Mouse (Mus musculus) hindbrain, embryonic 15.5 days (tissue): ENCODE results near the gene Gpr18. TPM values are rescaled to one million over a fixed set of nuclear protein-coding genes. Genes with fewer than 3 reads are reported as not detected.

Experiments
- ATAC-seq: fragments of 200-750 bp; cut with Nextera tagmentation; 2 replicates; pipeline ENCODE4 v1.8.0; 2017; ENCODE audit warnings: low read depth, moderate number of reproducible peaks, moderate TSS enrichment; ENCODE audit not compliant: low FRiP score
- H3K27ac ChIP-seq: fragments of 300-500 bp; sonication (generic); replicated peaks from 2 replicates; pipeline ENCODE4 v1.5.1; 2015; ENCODE audit warnings: mild to moderate bottlenecking, inconsistent platforms
- H3K27me3 ChIP-seq: fragments of 300-500 bp; sonication (generic); 2 replicates; pipeline ENCODE4 v1.6.1; 2015; ENCODE audit warnings: control low read depth, inconsistent platforms
- H3K36me3 ChIP-seq: fragments of 300-500 bp; sonication (generic); 2 replicates; pipeline ENCODE4 v1.6.1; 2015; ENCODE audit warnings: control low read depth, inconsistent platforms
- H3K4me1 ChIP-seq: fragments of 300-500 bp; sonication (generic); replicated peaks from 2 replicates; pipeline ENCODE4 v1.6.1; 2015; ENCODE audit warnings: control low read depth, inconsistent platforms
- H3K4me2 ChIP-seq: fragments of 300-500 bp; sonication (generic); 2 replicates; pipeline ENCODE4 v1.6.1; 2015; ENCODE audit warnings: moderate library complexity, mild to moderate bottlenecking, inconsistent platforms
- H3K4me3 ChIP-seq: fragments of 300-500 bp; sonication (generic); 2 replicates; pipeline ENCODE4 v1.5.1; 2015; ENCODE audit warnings: mild to moderate bottlenecking, inconsistent platforms
- H3K9ac ChIP-seq: fragments of 300-500 bp; sonication (generic); 2 replicates; pipeline ENCODE4 v1.6.1; 2015; ENCODE audit warnings: inconsistent platforms
- H3K9me3 ChIP-seq: fragments of 300-500 bp; sonication (generic); 2 replicates; pipeline ENCODE4 v1.6.1; 2016; ENCODE audit warnings: control low read depth, inconsistent platforms
- WGBS: fragments of 180-500 bp; shearing (Covaris S2); methylation state at CpG from one replicate; pipeline ENCODE4 v1.1.7; 2015; 5-methylcytosine and 5-hydroxymethylcytosine counted together
- polyA plus RNA-seq: library from polyadenylated mRNA; unstranded; fragments of >200 nt; fragmentation: Nextera tagmentation; extraction: Ambion mirVana; gene quantifications from 2 replicates; pipeline ENCODE4 v1.2.1, GENCODE M21; 2015

Gpr18 gene
- polyA plus RNA-seq, 1 experiment from 2014 or later = 0.19 TPM

DNA sequence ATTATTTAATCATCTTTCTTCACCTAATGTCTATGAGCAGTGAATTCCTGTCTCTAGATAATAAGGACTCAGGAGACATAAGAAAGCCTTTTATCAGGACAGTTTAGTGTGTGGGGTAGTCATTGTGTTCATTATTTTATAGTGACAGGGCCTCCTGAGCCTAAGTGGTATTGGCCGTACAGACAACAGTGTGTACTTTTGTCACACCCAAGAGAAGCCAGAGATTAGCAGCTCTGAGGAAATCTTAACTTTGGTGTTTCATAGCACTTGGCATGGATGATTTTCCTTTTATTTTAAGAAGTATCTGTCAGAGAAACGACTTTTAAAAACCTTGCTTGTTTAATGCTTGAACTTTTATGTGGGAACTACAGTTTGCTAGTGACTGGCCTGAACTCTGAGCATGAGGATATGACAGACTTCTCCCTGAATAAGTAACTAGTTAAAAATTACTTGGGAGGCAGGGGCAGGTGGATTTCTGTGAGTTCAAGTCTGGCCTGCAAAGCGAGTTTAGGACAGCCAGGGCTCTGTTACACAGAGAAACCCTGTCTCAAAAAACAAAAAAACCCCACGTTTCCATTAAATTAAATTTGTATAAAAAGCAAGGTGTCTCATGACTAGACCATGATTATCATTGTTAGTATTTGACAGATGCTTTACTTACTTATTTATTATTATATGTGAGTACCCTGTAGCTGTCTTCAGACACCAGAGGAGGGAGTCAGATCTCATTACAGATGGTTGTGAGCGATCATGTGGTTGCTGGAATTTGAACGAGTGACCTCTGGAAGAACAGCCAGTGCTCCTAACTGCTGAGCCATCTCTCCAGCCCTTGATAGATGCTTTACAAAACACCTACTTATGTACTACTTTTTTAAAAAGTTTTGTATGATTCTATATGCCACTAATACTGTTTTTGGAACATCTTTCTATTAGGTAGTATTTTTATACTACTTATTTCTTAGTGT lies 19.2 kb downstream of the Gpr18 start:
- Histone ChIP-seq H3K4me1 (no peaks in the 10 kb centered on the region), H3K9ac (no peak overlapping the region)

DNA sequence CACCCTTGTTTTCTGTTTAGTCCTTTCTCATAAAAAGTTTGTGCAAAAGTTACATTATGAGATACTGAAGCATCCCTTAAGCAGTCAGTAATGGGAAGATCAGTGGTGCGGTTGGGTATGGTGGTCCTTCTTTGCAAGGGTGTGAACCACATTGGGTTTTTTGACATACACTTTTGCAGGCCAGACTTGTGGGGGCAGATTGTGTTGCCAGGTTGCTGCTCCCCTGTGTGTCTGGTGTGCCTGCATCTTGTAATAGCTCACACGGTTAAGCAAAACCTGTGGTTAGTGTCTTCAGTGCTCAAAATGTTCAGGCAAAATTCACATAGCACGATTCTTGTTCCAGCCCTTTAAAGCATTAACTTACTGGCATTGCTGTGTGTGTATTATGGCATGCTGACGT lies 20.3 kb downstream of the Gpr18 start:
- Histone ChIP-seq H3K27me3 (no peaks in the 10 kb centered on the region), H3K9ac (no peak overlapping the region), H3K4me2 (no peak overlapping the region), H3K36me3 (no peaks in the 10 kb centered on the region), H3K9me3 (no peaks in the 10 kb centered on the region), H3K4me1 (no peaks in the 10 kb centered on the region), H3K27ac (no peak overlapping the region), H3K4me3 (no peak overlapping the region)
- no peak for ATAC-seq
- WGBS = 95% methylated on average over 4 of the region's 4 CpGs

More for the DNA sequence above, 19.2 kb downstream of the Gpr18 start:
- no peak overlapping the region for H3K4me2 ChIP-seq
- no peaks in the 10 kb centered on the region for H3K36me3 ChIP-seq
- WGBS = 74% methylated on average over 6 of the region's 6 CpGs
- H3K4me3 ChIP-seq = no peak overlapping the region
- H3K27me3 ChIP-seq = no peaks in the 10 kb centered on the region
- no peaks in the 10 kb centered on the region for H3K9me3 ChIP-seq
- no peak for ATAC-seq
- H3K27ac ChIP-seq = no peak overlapping the region

DNA sequence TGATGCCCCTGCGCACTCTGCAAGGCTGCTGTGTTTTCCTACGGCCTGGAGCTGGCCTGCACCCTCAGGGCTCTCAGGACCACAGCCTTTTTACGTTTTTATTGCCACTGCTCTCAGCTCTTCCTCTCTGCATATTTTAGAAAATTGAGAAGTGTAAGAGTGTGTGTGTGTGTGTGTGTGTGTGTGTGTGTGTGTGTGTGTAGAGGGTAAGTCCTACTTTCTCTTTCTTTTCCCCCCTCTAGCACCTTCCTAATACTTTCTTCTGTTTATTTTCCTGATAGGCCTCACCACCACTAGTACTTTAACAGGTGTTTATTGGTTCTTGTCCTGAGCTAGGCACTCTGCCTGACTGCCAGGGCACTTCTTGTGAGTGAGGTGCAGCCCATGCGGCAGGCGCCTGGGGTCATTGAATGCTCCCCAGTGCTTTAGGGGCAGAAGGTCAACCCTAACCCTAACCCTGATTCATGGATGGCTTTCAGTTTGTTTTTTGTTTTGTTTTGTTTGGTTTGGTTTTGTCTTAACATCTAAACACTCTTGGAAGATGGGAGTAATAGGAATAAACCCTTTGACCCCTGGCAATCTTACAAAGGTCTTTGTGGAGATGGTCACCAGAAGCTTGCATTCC lies 21.0 kb downstream of the Gpr18 start:
- 72% methylated on average over 5 of the region's 5 CpGs for WGBS

DNA sequence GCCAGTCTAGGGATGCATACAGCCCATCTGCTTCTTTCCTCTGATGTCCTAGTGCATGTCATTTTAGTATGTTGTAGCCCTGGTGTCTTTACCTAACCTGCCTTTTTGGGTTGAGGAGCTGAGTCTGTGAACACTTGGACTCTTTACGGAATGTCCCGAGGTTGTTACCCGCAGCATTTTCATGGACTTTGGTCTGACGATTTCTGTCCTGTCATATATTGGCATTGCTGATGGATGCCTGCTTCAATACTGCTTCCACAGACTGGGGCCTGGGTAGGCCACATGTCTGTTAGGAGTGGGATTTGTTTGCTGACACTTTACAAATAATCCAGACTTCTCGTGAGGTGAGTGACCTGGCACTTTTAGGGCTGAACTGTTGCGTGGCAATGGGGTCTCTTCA lies 21.8 kb downstream of the Gpr18 start:
- ATAC-seq = no peak

More for the DNA sequence above, 21.0 kb downstream of the Gpr18 start:
- no peaks in the 10 kb centered on the region for H3K27me3 ChIP-seq
- no peak overlapping the region for H3K4me3 ChIP-seq
- H3K4me1 ChIP-seq = no peaks in the 10 kb centered on the region
- H3K36me3 ChIP-seq = no peaks in the 10 kb centered on the region
- H3K4me2 ChIP-seq = no peak overlapping the region
- ATAC-seq = no peak
- no peaks in the 10 kb centered on the region for H3K9me3 ChIP-seq
- H3K27ac ChIP-seq = no peak overlapping the region
- H3K9ac ChIP-seq = no peak overlapping the region

DNA sequence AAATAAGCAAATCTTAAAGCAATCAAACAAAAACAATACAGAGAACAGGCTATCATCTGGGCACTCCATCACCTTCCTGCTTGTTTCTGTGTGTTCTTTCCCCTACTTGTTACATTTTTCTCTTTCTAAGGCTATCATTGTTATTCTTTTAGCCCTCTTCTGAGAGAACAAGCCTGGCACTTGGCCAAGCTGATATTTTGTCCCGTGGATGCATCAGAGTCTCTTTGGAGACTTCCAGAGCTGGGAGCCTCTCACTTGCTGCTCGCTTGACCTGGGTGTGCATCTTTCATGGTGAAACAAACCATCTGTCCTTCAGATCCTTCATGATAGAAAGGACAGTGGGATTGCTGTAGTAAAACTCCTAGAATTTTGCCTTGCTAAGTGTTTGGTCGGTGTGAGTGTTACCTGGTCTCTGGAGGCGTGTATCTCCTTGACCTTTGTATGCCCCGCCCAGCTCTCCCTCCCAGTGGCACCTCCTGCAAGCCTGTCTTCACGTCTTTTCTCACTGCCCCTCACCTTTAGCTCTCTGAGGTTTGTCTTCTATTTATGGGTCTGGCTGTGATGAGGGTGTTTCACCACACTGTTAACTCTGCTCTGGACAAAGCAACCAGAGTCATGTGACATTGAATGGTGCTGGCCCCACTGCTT lies 31.3 kb downstream of the Gpr18 start:
- ATAC-seq = no peak
- Histone ChIP-seq H3K4me1 (peaks cover 11% of the 10 kb centered on the region), H3K4me2 (no peak overlapping the region), H3K4me3 (no peak overlapping the region), H3K27me3 (no peaks in the 10 kb centered on the region), H3K9ac (no peak overlapping the region), H3K36me3 (no peaks in the 10 kb centered on the region), H3K27ac (no peak overlapping the region), H3K9me3 (no peaks in the 10 kb centered on the region)
- 76% methylated on average over 6 of the region's 6 CpGs for WGBS

More for the DNA sequence above, 21.8 kb downstream of the Gpr18 start:
- H3K4me3 ChIP-seq = no peak overlapping the region
- no peak overlapping the region for H3K27ac ChIP-seq
- no peaks in the 10 kb centered on the region for H3K9me3 ChIP-seq
- H3K4me1 ChIP-seq = no peaks in the 10 kb centered on the region
- no peaks in the 10 kb centered on the region for H3K27me3 ChIP-seq
- 90% methylated on average over 6 of the region's 6 CpGs for WGBS
- no peak overlapping the region for H3K4me2 ChIP-seq
- no peaks in the 10 kb centered on the region for H3K36me3 ChIP-seq
- H3K9ac ChIP-seq = no peak overlapping the region

DNA sequence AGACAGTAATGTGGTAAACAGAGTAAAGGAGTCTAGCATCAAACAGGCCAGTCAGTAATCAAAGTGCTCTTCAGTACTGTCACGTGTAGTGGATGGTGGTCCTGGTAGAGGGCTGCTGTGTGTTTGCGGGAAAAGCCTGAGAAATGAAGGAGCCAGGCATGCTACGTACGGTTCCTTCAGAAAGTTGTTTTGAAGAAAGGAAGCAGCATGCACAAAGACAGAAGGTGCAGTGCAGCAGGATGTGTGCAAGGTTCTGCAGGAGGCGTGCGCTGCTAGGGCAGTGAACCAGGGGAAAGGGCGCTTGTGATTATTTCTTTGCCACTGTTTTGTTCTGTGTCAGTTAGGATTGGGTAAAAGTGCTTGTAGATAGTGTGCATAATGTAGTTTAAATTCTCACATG lies 34.4 kb downstream of the Gpr18 start:
- no peaks in the 10 kb centered on the region for H3K36me3 ChIP-seq
- no peak for ATAC-seq

DNA sequence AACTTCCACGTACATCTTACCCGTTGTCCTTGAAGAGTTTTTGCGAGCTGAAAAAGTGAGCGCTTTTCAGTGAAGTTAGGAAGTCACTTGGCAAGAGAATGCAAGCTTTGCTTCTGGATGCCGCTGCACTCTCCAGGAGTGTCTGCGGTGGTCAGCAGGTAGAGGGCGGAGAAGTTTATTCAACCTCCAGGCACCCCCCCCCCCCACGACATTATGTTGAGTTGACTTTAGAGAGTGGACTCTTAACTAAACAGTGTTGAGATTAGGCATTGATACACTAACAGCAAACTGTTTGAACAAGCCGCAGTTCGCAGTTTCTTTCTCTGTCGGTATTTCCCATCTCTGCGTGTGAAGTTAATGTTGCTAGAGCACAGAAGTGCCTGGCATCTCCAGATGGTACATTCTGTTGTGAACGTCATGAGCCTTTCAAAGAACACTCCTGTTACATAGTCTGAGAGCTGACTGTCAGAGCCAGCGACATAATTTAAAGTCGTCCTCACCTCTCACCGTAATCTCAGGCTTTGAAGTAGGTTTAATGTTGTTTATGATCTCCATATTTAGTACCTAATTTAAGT lies 36.2 kb downstream of the Gpr18 start:
- Histone ChIP-seq H3K9ac (peak overlapping the region; percentile 90), H3K27ac (no peak overlapping the region), H3K27me3 (0 out of 2 replicates have a peak, but pooled peaks cover 4% of the 10 kb centered on the region), H3K4me2 (peak overlapping the region; percentile 95), H3K4me1 (peaks cover 20% of the 10 kb centered on the region), H3K4me3 (peak overlapping the region; percentile 73), H3K9me3 (no peaks in the 10 kb centered on the region), H3K36me3 (no peaks in the 10 kb centered on the region)
- 19% methylated on average over 16 of the region's 16 CpGs for WGBS
- ATAC-seq = no peak

More for the DNA sequence above, 34.4 kb downstream of the Gpr18 start:
- Histone ChIP-seq H3K27ac (no peak overlapping the region), H3K4me1 (peaks cover 20% of the 10 kb centered on the region), H3K4me3 (no peak overlapping the region), H3K27me3 (no peaks in the 10 kb centered on the region), H3K9me3 (no peaks in the 10 kb centered on the region), H3K9ac (no peak overlapping the region), H3K4me2 (no peak overlapping the region)
- 92% methylated on average over 7 of the region's 7 CpGs for WGBS

DNA sequence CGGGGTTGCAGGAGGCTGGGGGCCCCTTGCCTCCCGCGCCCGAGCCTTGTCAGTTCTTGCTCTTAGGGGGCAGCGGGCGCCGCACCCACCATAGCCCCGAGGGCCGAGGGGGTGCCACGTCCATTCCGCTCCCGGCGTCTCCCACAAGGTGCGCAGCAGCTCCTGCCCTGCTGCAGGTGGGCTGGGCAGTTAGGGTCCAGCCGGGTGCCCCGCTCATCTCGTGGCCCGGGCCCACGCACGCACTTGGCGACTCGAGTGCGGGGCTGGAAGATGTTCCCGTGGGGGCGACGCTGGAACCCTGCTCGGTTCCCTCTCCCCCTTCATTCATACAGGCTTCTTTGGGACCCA lies 36.7 kb downstream of the Gpr18 start:
- Histone ChIP-seq H3K27ac (peak overlapping the region; percentile 91), H3K4me1 (peaks cover 20% of the 10 kb centered on the region), H3K4me3 (peak overlapping the region; percentile 73), H3K9ac (peak overlapping the region; percentile 90), H3K4me2 (peak overlapping the region; percentile 95), H3K27me3 (peaks cover 4% of the 10 kb centered on the region; the same call in 1 of the 2 replicates), H3K9me3 (no peaks in the 10 kb centered on the region), H3K36me3 (no peaks in the 10 kb centered on the region)
- peak; percentile 40; the same call in 1 of the 2 replicates for ATAC-seq
- WGBS = under 1% methylated on average over 27 of the region's 27 CpGs

DNA sequence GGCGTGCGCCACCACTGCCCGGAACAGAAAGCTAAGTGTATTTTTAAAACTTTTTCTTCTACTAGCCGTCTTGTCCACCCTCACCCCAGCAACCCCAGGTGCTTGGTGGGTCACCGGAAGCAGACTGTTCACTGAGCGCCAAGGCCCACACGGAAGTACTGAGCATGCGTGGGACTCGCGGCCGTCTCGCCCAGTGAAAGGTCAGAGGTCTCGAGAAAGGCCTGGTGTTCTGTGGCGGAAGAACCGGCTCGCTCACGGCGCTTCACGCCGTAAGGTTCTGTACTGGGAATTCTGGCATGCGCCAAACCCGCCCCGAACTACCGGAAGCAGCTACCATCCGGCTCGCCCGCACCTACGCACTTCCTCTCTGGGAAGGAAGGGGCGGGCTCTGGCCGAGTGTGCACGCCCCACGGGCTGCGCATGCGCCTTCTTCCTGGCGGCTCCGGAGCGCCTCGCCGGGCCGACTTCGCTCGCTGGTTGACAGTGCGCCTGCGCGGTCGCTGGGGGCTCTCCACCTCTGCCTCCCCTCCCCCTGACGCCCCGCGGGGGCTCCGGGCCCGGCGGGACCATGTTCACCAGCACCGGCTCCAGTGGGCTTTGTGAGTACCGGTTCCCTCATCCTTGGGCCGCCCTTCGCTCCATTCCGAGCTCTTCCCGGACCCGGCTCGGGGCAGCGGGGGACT lies 37.3 kb downstream of the Gpr18 start, which contains the start of gene Ubac2:
Gene Ubac2, plus strand, starts transcription at position 445 of the 683 bp plus-strand sequence.
- Histone ChIP-seq H3K27ac (peak within 1 kb of the TSS; percentile 91), H3K4me3 (peak within 1 kb of the TSS; percentile 73), H3K4me2 (peak within 1 kb of the TSS; percentile 95), H3K4me1 (peaks cover 20% of the 10 kb centered on the region), H3K27me3 (peaks cover 4% of the 10 kb centered on the region; the same call in 1 of the 2 replicates), H3K9ac (peak within 1 kb of the TSS; percentile 90), H3K9me3 (no peaks in the 10 kb centered on the region), H3K36me3 (no peaks in the 10 kb centered on the region)
- ATAC-seq = peak; percentile 99
- WGBS = 0% methylated on average over 55 of the region's 61 CpGs

DNA sequence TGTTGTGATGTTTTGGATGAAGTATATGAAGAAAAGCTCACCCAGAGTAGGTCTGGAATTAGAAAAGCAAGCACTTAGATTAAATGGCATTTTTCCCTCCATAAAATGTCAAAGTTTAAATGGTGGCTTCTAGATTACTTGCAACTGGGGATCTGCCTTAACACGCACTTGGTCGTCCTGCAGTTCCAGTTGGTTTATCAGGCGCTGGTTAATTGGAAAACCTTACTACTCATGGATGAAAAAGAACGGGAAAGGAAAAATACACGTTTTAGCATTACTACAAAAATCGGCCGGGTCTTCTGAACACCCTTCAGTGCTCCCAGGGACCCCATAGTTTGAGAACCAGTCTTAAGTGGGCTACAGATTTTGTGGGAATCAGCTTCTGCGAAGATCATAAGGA lies 37.9 kb downstream of the Gpr18 start:
- 36% methylated on average over 8 of the region's 8 CpGs for WGBS
- Histone ChIP-seq H3K9ac (peak overlapping the region; percentile 90), H3K9me3 (no peaks in the 10 kb centered on the region), H3K27me3 (peaks cover 4% of the 10 kb centered on the region; the same call in 1 of the 2 replicates), H3K27ac (peak overlapping the region; percentile 91; the same call in 1 of the 2 replicates), H3K4me2 (peak overlapping the region; percentile 95), H3K4me1 (peaks cover 20% of the 10 kb centered on the region), H3K4me3 (peak overlapping the region; percentile 73), H3K36me3 (no peaks in the 10 kb centered on the region)
- no peak for ATAC-seq

DNA sequence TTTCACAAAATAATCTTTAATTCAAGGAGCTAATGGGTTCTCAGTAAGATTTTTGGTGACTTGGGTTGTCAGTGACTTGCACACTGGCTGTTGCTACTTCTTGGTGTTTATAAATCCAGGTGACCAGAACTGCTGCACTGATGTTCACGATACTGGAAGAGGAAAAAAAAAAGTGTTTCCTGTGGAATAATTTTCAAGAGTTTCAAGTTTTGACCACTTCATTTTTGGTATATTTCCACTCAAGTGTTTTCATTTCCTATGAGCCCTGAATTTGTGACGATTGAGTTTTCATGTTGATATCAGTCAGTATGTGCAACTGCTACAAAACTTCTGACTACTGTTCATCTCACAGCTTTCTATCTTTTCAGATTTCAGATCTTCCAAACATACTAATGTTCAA lies 38.7 kb downstream of the Gpr18 start:
- H3K4me1 ChIP-seq = peaks cover 20% of the 10 kb centered on the region
- no peak overlapping the region for H3K4me2 ChIP-seq
- no peak overlapping the region for H3K9ac ChIP-seq
- H3K27ac ChIP-seq = no peak overlapping the region
- H3K9me3 ChIP-seq = no peaks in the 10 kb centered on the region
- no peak overlapping the region for H3K4me3 ChIP-seq
- 96% methylated on average over 2 of the region's 2 CpGs for WGBS
- peaks cover 4% of the 10 kb centered on the region; the same call in 1 of the 2 replicates for H3K27me3 ChIP-seq
- no peaks in the 10 kb centered on the region for H3K36me3 ChIP-seq
- no peak for ATAC-seq
